Mouse (Mus musculus) urinary bladder, postnatal 25 days (tissue): ENCODE data around the gene Olfr102.

Experiments
- DNase-seq: peaks from one replicate; pipeline ENCODE4 v3.0.0; 2022; ENCODE audit warnings: low spot score

The Olfr102 gene

GRCm38 (mm10) chr17:37316954-37317353, at the start of gene Olfr102:
Olfr102 (minus strand) TSS chr17:37317054.
- no peak for DNase-seq

GRCm38 (mm10) chr17:37359282-37359681, 42.4 kb upstream of the Olfr102 start, which contains the start of gene Olfr104-ps:
Olfr104-ps (plus strand) TSS chr17:37359582.
- DNase-seq, result no peak

- DNase-seq, result no peak
These were observed 22.7 kb upstream of the Olfr102 start, which contains the start of gene Olfr103 for GRCm38 (mm10) chr17:37339598-37339997. Olfr103 (minus strand) TSS chr17:37339698.

GRCm38 (mm10) chr17:37310146-37310699, 6.6 kb downstream of the Olfr102 start:
- no peak for DNase-seq

GRCm38 (mm10) chr17:37308483-37308882, 8.4 kb downstream of the Olfr102 start:
- no peak for DNase-seq

GRCm38 (mm10) chr17:37304213-37304612, 12.6 kb downstream of the Olfr102 start, which contains the start of gene Olfr101:
Olfr101 (minus strand) TSS chr17:37304313.
- no peak for DNase-seq

- no peak for DNase-seq
These were observed 33.5 kb downstream of the Olfr102 start, which contains the start of gene Olfr99 for GRCm38 (mm10) chr17:37283360-37283759. Olfr99 (minus strand) TSS chr17:37283460.

GRCm38 (mm10) chr17:37280331-37280730, 36.5 kb downstream of the Olfr102 start:
- DNase-seq, result no peak

GRCm38 (mm10) chr17:37276573-37276972, 40.3 kb downstream of the Olfr102 start:
- DNase-seq, result no peak

GRCm38 (mm10) chr17:37275626-37276248, 41.1 kb downstream of the Olfr102 start:
- no peak for DNase-seq

- DNase-seq, result peak; percentile 33
These were observed 46.2 kb downstream of the Olfr102 start for GRCm38 (mm10) chr17:37270702-37271092.

GRCm38 (mm10) chr17:37270058-37270701, 46.7 kb downstream of the Olfr102 start, which contains the start of gene H2-M3:
H2-M3 (plus strand) TSS chr17:37270220.
- peak; percentile 89 for DNase-seq

- DNase-seq, result no peak
These were observed 53.2 kb downstream of the Olfr102 start, which contains the start of gene Olfr98 for GRCm38 (mm10) chr17:37263626-37264025. Olfr98 (minus strand) TSS chr17:37263749.
